Mouse (Mus musculus) limb, embryonic 15.5 days (tissue): ENCODE results near the gene Ak8. TPM values are rescaled to one million over a fixed set of nuclear protein-coding genes. Genes with fewer than 3 reads are reported as not detected.
A peak's percentile ranks its signal among the peaks of the same experiment; 100 is the strongest.

Source experiments
- ATAC-seq: fragments of 200-750 bp; cut with Nextera tagmentation; 2 replicates; pipeline ENCODE4 v1.8.0; 2017; ENCODE audit warnings: low read depth, moderate TSS enrichment; ENCODE audit not compliant: insufficient number of reproducible peaks, low FRiP score, low TSS enrichment
- H3K27ac ChIP-seq: fragments of 300-500 bp; sonication (generic); 2 replicates; pipeline ENCODE4 v1.5.1; 2015; ENCODE audit warnings: moderate library complexity, mild to moderate bottlenecking, inconsistent platforms
- H3K27me3 ChIP-seq: fragments of 300-500 bp; sonication (generic); 2 replicates; pipeline ENCODE4 v1.6.1; 2015; ENCODE audit warnings: inconsistent platforms
- H3K36me3 ChIP-seq: fragments of 300-500 bp; sonication (generic); 2 replicates; pipeline ENCODE4 v1.6.1; 2015; ENCODE audit warnings: inconsistent platforms
- H3K4me1 ChIP-seq: fragments of 300-500 bp; sonication (generic); 2 replicates; pipeline ENCODE4 v1.6.1; 2015; ENCODE audit warnings: inconsistent platforms
- H3K4me2 ChIP-seq: fragments of 300-500 bp; sonication (generic); 2 replicates; pipeline ENCODE4 v1.6.1; 2015; ENCODE audit warnings: mild to moderate bottlenecking, inconsistent platforms
- H3K4me3 ChIP-seq: fragments of 300-500 bp; sonication (generic); 2 replicates; pipeline ENCODE4 v1.5.1; 2015; ENCODE audit warnings: mild to moderate bottlenecking, inconsistent platforms
- H3K9ac ChIP-seq: fragments of 300-500 bp; sonication (generic); 2 replicates; pipeline ENCODE4 v1.6.1; 2015; ENCODE audit warnings: inconsistent platforms
- H3K9me3 ChIP-seq: fragments of 300-500 bp; sonication (generic); 2 replicates; pipeline ENCODE4 v1.6.1; 2016; ENCODE audit warnings: inconsistent platforms
- WGBS: fragments of 180-500 bp; shearing (Covaris S2); methylation state at CpG from one replicate; pipeline ENCODE4 v1.1.7; 2015; 5-methylcytosine and 5-hydroxymethylcytosine counted together
- polyA plus RNA-seq: library from polyadenylated mRNA; unstranded; fragments of >200 nt; fragmentation: Nextera tagmentation; extraction: Ambion mirVana; gene quantifications from 2 replicates; pipeline ENCODE4 v1.2.1, GENCODE M21; 2015

Ak8 gene
- polyA plus RNA-seq: 0.58 and 0.94 TPM in 2 replicates

GRCm38 (mm10) chr2:28699361-28700335, at the start of gene Ak8, which contains the start of gene Spaca9:
Gene Ak8, plus strand, starts transcription at chr2:28700164.
Gene Spaca9, minus strand, starts transcription at chr2:28699727.
- no peaks in the 10 kb centered on the region for H3K36me3 ChIP-seq
- under 1% methylated on average over 53 of the region's 53 CpGs for WGBS
- peak; percentile 77 for ATAC-seq

GRCm38 (mm10) chr2:28650526-28650925, 49.4 kb upstream of the Ak8 start:
- no peak overlapping the region for H3K27ac ChIP-seq
- H3K9me3 ChIP-seq: no peaks in the 10 kb centered on the region
- H3K4me3 ChIP-seq: no peak overlapping the region
- no peak overlapping the region for H3K9ac ChIP-seq
- peaks cover 15% of the 10 kb centered on the region; the same call in 1 of the 2 replicates for H3K36me3 ChIP-seq
- H3K4me1 ChIP-seq: no peaks in the 10 kb centered on the region
- ATAC-seq: no peak
- H3K27me3 ChIP-seq: no peaks in the 10 kb centered on the region
- H3K4me2 ChIP-seq: no peak overlapping the region

More at GRCm38 (mm10) chr2:28699361-28700335, at the start of gene Ak8, which contains the start of gene Spaca9:
- Histone ChIP-seq H3K4me3 (peak within 1 kb of the TSS; percentile 61), H3K27ac (peak within 1 kb of the TSS; percentile 67), H3K9ac (peak within 1 kb of the TSS; percentile 45), H3K4me1 (peaks cover 21% of the 10 kb centered on the region), H3K27me3 (no peaks in the 10 kb centered on the region), H3K9me3 (no peaks in the 10 kb centered on the region), H3K4me2 (peak within 1 kb of the TSS; percentile 90)

- Histone ChIP-seq H3K36me3 (peaks cover 28% of the 10 kb centered on the region), H3K4me2 (no peak overlapping the region), H3K27me3 (no peaks in the 10 kb centered on the region), H3K9ac (no peak overlapping the region), H3K9me3 (no peaks in the 10 kb centered on the region), H3K27ac (no peak overlapping the region), H3K4me3 (no peak overlapping the region), H3K4me1 (no peaks in the 10 kb centered on the region)
- WGBS: 96% methylated on average over 7 of the region's 7 CpGs
- no peak for ATAC-seq
These were observed 46.6 kb upstream of the Ak8 start for GRCm38 (mm10) chr2:28653351-28653750.

GRCm38 (mm10) chr2:28654295-28654694, 45.7 kb upstream of the Ak8 start:
- 63% methylated on average over 2 of the region's 2 CpGs for WGBS
- no peaks in the 10 kb centered on the region for H3K27me3 ChIP-seq
- no peak for ATAC-seq

GRCm38 (mm10) chr2:28656216-28656615, 43.7 kb upstream of the Ak8 start:
- H3K27ac ChIP-seq: no peak overlapping the region
- no peak for ATAC-seq
- no peaks in the 10 kb centered on the region for H3K9me3 ChIP-seq
- H3K36me3 ChIP-seq: peaks cover 55% of the 10 kb centered on the region
- no peaks in the 10 kb centered on the region for H3K27me3 ChIP-seq
- no peak overlapping the region for H3K4me3 ChIP-seq
- H3K4me2 ChIP-seq: no peak overlapping the region
- H3K9ac ChIP-seq: no peak overlapping the region
- H3K4me1 ChIP-seq: no peaks in the 10 kb centered on the region
- 76% methylated on average over 8 of the region's 8 CpGs for WGBS

More at GRCm38 (mm10) chr2:28654295-28654694, 45.7 kb upstream of the Ak8 start:
- H3K36me3 ChIP-seq: peaks cover 37% of the 10 kb centered on the region
- H3K4me2 ChIP-seq: no peak overlapping the region
- H3K9me3 ChIP-seq: no peaks in the 10 kb centered on the region
- no peaks in the 10 kb centered on the region for H3K4me1 ChIP-seq
- H3K4me3 ChIP-seq: no peak overlapping the region
- H3K9ac ChIP-seq: no peak overlapping the region
- H3K27ac ChIP-seq: no peak overlapping the region

GRCm38 (mm10) chr2:28662891-28663290, 37.1 kb upstream of the Ak8 start:
- Histone ChIP-seq H3K27ac (no peak overlapping the region), H3K9ac (no peak overlapping the region), H3K4me2 (no peak overlapping the region), H3K9me3 (no peaks in the 10 kb centered on the region), H3K36me3 (peaks cover 91% of the 10 kb centered on the region), H3K4me3 (no peak overlapping the region), H3K27me3 (no peaks in the 10 kb centered on the region), H3K4me1 (no peaks in the 10 kb centered on the region)
- WGBS: 91% methylated on average over 3 of the region's 3 CpGs
- no peak for ATAC-seq

- H3K4me2 ChIP-seq: no peak overlapping the region
- H3K4me1 ChIP-seq: no peaks in the 10 kb centered on the region
- no peak for ATAC-seq
- H3K9me3 ChIP-seq: no peaks in the 10 kb centered on the region
- H3K36me3 ChIP-seq: peaks cover 80% of the 10 kb centered on the region
- H3K27ac ChIP-seq: no peak overlapping the region; the same call in 1 of the 2 replicates
- H3K9ac ChIP-seq: no peak overlapping the region
- no peak overlapping the region for H3K4me3 ChIP-seq
- H3K27me3 ChIP-seq: no peaks in the 10 kb centered on the region
- 33% methylated on average over 3 of the region's 3 CpGs for WGBS
These were observed 34.1 kb upstream of the Ak8 start for GRCm38 (mm10) chr2:28665818-28666217.

GRCm38 (mm10) chr2:28671438-28671837, 28.5 kb upstream of the Ak8 start:
- Histone ChIP-seq H3K27ac (no peak overlapping the region), H3K4me1 (no peaks in the 10 kb centered on the region), H3K27me3 (no peaks in the 10 kb centered on the region), H3K9ac (no peak overlapping the region), H3K36me3 (peaks cover 83% of the 10 kb centered on the region), H3K4me3 (no peak overlapping the region), H3K9me3 (no peaks in the 10 kb centered on the region), H3K4me2 (no peak overlapping the region)
- ATAC-seq: no peak
- 84% methylated on average over 2 of the region's 2 CpGs for WGBS

GRCm38 (mm10) chr2:28676005-28676404, 24.0 kb upstream of the Ak8 start:
- H3K4me2 ChIP-seq: no peak overlapping the region
- no peaks in the 10 kb centered on the region for H3K9me3 ChIP-seq
- 88% methylated on average over 8 of the region's 8 CpGs for WGBS
- peaks cover 91% of the 10 kb centered on the region for H3K36me3 ChIP-seq
- H3K4me3 ChIP-seq: no peak overlapping the region
- H3K27ac ChIP-seq: no peak overlapping the region
- H3K27me3 ChIP-seq: no peaks in the 10 kb centered on the region
- no peaks in the 10 kb centered on the region for H3K4me1 ChIP-seq
- ATAC-seq: no peak
- H3K9ac ChIP-seq: no peak overlapping the region

- no peaks in the 10 kb centered on the region for H3K9me3 ChIP-seq
- H3K9ac ChIP-seq: no peak overlapping the region
- no peaks in the 10 kb centered on the region for H3K4me1 ChIP-seq
- WGBS: 41% methylated on average over 4 of the region's 4 CpGs
- no peak overlapping the region for H3K4me3 ChIP-seq
- no peak overlapping the region for H3K4me2 ChIP-seq
- no peak overlapping the region for H3K27ac ChIP-seq
- peaks cover 89% of the 10 kb centered on the region for H3K36me3 ChIP-seq
- no peak for ATAC-seq
- H3K27me3 ChIP-seq: no peaks in the 10 kb centered on the region
These were observed 19.3 kb upstream of the Ak8 start for GRCm38 (mm10) chr2:28680710-28681109.

GRCm38 (mm10) chr2:28681718-28682117, 18.2 kb upstream of the Ak8 start:
- no peaks in the 10 kb centered on the region for H3K4me1 ChIP-seq
- ATAC-seq: no peak
- H3K27ac ChIP-seq: no peak overlapping the region
- no peaks in the 10 kb centered on the region for H3K27me3 ChIP-seq
- 77% methylated on average over 4 of the region's 4 CpGs for WGBS
- no peak overlapping the region for H3K4me3 ChIP-seq
- H3K4me2 ChIP-seq: no peak overlapping the region
- H3K36me3 ChIP-seq: peaks cover 90% of the 10 kb centered on the region
- H3K9ac ChIP-seq: no peak overlapping the region
- no peaks in the 10 kb centered on the region for H3K9me3 ChIP-seq

- H3K27ac ChIP-seq: no peak overlapping the region
- no peak overlapping the region for H3K4me2 ChIP-seq
- H3K27me3 ChIP-seq: no peaks in the 10 kb centered on the region
- no peak for ATAC-seq
- H3K9me3 ChIP-seq: no peaks in the 10 kb centered on the region
- WGBS: 85% methylated on average over 7 of the region's 7 CpGs
- no peak overlapping the region for H3K4me3 ChIP-seq
- H3K4me1 ChIP-seq: no peaks in the 10 kb centered on the region
- no peak overlapping the region for H3K9ac ChIP-seq
- H3K36me3 ChIP-seq: peaks cover 68% of the 10 kb centered on the region
These were observed 14.1 kb upstream of the Ak8 start for GRCm38 (mm10) chr2:28685895-28686294.
